In genomic region chr2:52406480-52406879, GRCm38 (mm10) we compare ENCODE assay signal across 15 mouse cellular contexts. TPM values are rescaled to one million over a fixed set of nuclear protein-coding genes. Genes with fewer than 3 reads are reported as not detected.
DNase-seq lines count a peak whose midpoint lies in the region; ATAC-seq and TF ChIP-seq lines count a peak whose summit lies in the region.
"Had no signal": no experiment of that assay in that cellular context is flagged by ENCODE, and none has a peak within 500 bp of the region (broad histone marks: within the 10 kb centered on the region; RNA-seq: fewer than 3 reads in every experiment).

No protein-coding gene starts in this region.

- H3K4me3 ChIP-seq in lung, postnatal 0 days (ENCODE audit: low read depth, low read length), result no peak overlapping the region
- H3K4me3 ChIP-seq: forebrain, embryonic 12.5 days; neural tube, embryonic 12.5 days had no signal

- peaks cover 43% of the 10 kb centered on the region for H3K36me3 ChIP-seq in lung, postnatal 0 days (ENCODE audit: insufficient read depth, low read length)

- peaks cover 3% of the 10 kb centered on the region; the same call in 1 of the 2 replicates for H3K9me3 ChIP-seq in lung, postnatal 0 days (ENCODE audit: low read length)

- H3K27me3 ChIP-seq in lung, postnatal 0 days (replicated peaks; ENCODE audit: insufficient read depth, low read length), result no peaks in the 10 kb centered on the region
- H3K27me3 ChIP-seq: forebrain, embryonic 12.5 days; neural tube, embryonic 12.5 days had no signal

- no peak for TF ChIP-seq EP300 in lung, postnatal 0 days (IDR thresholded peaks at IDR 0.05)

- TF ChIP-seq CTCF in lung, postnatal 0 days (IDR thresholded peaks at IDR 0.05), result peak; percentile 67

- no peak overlapping the region for H3K4me2 ChIP-seq in lung, postnatal 0 days (replicated peaks; ENCODE audit: low read depth, low read length)
- H3K4me2 ChIP-seq: forebrain, embryonic 12.5 days; neural tube, embryonic 12.5 days had no signal

- no peaks in the 10 kb centered on the region for H3K4me1 ChIP-seq in lung, postnatal 0 days (ENCODE audit: insufficient read depth, low read depth, low read length)
- H3K4me1 ChIP-seq: forebrain, embryonic 12.5 days; neural tube, embryonic 12.5 days had no signal

- ATAC-seq in lung, postnatal 0 days, result no peak
- peak; percentile 60; the same call in 1 of the 2 replicates for ATAC-seq in megakaryocyte progenitor cell, adult 5-6 weeks (replicated peaks; ENCODE audit: poor library complexity)

- H3K9ac ChIP-seq in lung, postnatal 0 days (replicated peaks; ENCODE audit: low read depth), result no peak overlapping the region
- H3K9ac ChIP-seq: forebrain, embryonic 12.5 days; neural tube, embryonic 12.5 days had no signal

- peak; percentile 7 for DNase-seq in heart, adult 11 months
- no peak for DNase-seq in heart, adult 9 months (ENCODE audit: low spot score in 2 of 2)
- peak; percentile 34 for DNase-seq in lung, postnatal 0 days (ENCODE audit: low spot score)
- no peak for DNase-seq in lung, adult 18-20 months
- DNase-seq in MN1 (ENCODE audit: low spot score), result peak; percentile 19
- DNase-seq in ovary, adult 18-20 months (ENCODE audit: low spot score), result no peak
- DNase-seq in left cerebral cortex, adult 11 months (ENCODE audit: low spot score), result no peak
- DNase-seq: embryo, embryonic 11 days; kidney, adult 8-10 months; right cerebral cortex, postnatal 4 days; thymus, adult 18-20 months had no signal

- 86% methylated on average over 1 of the region's 1 CpGs for WGBS in lung, postnatal 0 days

- H3K27ac ChIP-seq in lung, postnatal 0 days (ENCODE audit: low read length), result no peak overlapping the region
- H3K27ac ChIP-seq: forebrain, embryonic 12.5 days; macrophage; neural tube, embryonic 12.5 days had no signal

RNA-seq across cellular contexts. Expression of gene Arl5a, which starts 18.2 kb away (rescaled TPM):
- 22.0 and 23.4 TPM in 2 replicates for polyA plus RNA-seq in lung, postnatal 0 days (2015; fragmentation: Nextera tagmentation; extraction: Ambion mirVana)
- 37.6 and 44.5 TPM in 2 replicates for total RNA-seq in megakaryocyte progenitor cell, adult 5-6 weeks (2015)
- total RNA-seq in megakaryocyte progenitor cell, adult 5-6 weeks (2017), result 32.3 and 38.0 TPM in 2 replicates

RNA-seq across cellular contexts. Expression of gene Neb, which starts 28.2 kb away (rescaled TPM):
- polyA plus RNA-seq in lung, postnatal 0 days (2015; fragmentation: Nextera tagmentation; extraction: Ambion mirVana), result 1.8 and 2.3 TPM in 2 replicates
- total RNA-seq in megakaryocyte progenitor cell, adult 5-6 weeks (2015), result 0.02 TPM in 1 of 2 replicates, not detected in the other
- total RNA-seq in megakaryocyte progenitor cell, adult 5-6 weeks (2017), result 0.29 and 1.0 TPM in 2 replicates

Comparison
In these comparisons a context has a peak if more than half of its experiments do, and no peak if none do; other contexts are left out.
1. DNase-seq: peak in heart, adult 11 months (single experiment), lung, postnatal 0 days (single experiment) and MN1 (single experiment); none in heart, adult 9 months (0 of 2), lung, adult 18-20 months (0 of 2), ovary, adult 18-20 months (single experiment) and left cerebral cortex, adult 11 months (single experiment).